Mouse (Mus musculus) forebrain, postnatal 0 days (tissue): ENCODE measurements around the gene Ocrl. TPM values are rescaled to one million over a fixed set of nuclear protein-coding genes. Genes with fewer than 3 reads are reported as not detected.

ENCODE experiments used
- ATAC-seq: fragments of 200-750 bp; cut with Nextera tagmentation; 2 replicates; pipeline ENCODE4 v1.8.0; 2017; ENCODE audit warnings: mild to moderate bottlenecking, moderate library complexity
- DNase-seq: peaks from one replicate; pipeline ENCODE4 v3.0.0-alpha.2; 2015
- H3K27ac ChIP-seq: fragments of 300-500 bp; sonication (generic); 2 replicates; pipeline ENCODE4 v1.5.1; 2014; ENCODE audit warnings: low read depth, mild to moderate bottlenecking, antibody characterized with exemption, low read length, moderate library complexity, mixed read lengths
- H3K27me3 ChIP-seq: fragments of 300-500 bp; sonication (generic); 2 replicates; pipeline ENCODE4 v1.6.1; 2014; ENCODE audit warnings: mild to moderate bottlenecking, low read length, mixed read lengths; ENCODE audit not compliant: insufficient read depth
- H3K36me3 ChIP-seq: fragments of 300-500 bp; sonication (generic); 2 replicates; pipeline ENCODE4 v1.6.1; 2014; ENCODE audit warnings: mild to moderate bottlenecking, moderate library complexity; ENCODE audit not compliant: insufficient read depth
- H3K4me1 ChIP-seq: fragments of 300-500 bp; sonication (generic); 2 replicates; pipeline ENCODE4 v1.6.1; 2014; ENCODE audit warnings: antibody characterized with exemption; ENCODE audit not compliant: insufficient read depth
- H3K4me2 ChIP-seq: fragments of 300-500 bp; sonication (generic); 2 replicates; pipeline ENCODE4 v1.6.1; 2014; ENCODE audit warnings: low read depth, mild to moderate bottlenecking, moderate library complexity
- H3K4me3 ChIP-seq: fragments of 300-500 bp; sonication (generic); 2 replicates; pipeline ENCODE4 v1.5.1; 2014; ENCODE audit warnings: low read depth, low read length, mixed read lengths
- H3K9ac ChIP-seq: fragments of 300-500 bp; sonication (generic); 2 replicates; pipeline ENCODE4 v1.6.1; 2014; ENCODE audit warnings: mild to moderate bottlenecking
- H3K9me3 ChIP-seq: fragments of 300-500 bp; sonication (generic); 2 replicates; pipeline ENCODE4 v1.6.1; 2016; ENCODE audit warnings: low read length
- CTCF ChIP-seq: sonication (generic); IDR thresholded peaks from 2 replicates; pipeline ENCODE4 v1.5.1; 2016; ENCODE audit warnings: antibody characterized with exemption, control low read depth, low read depth
- WGBS: fragments of 180-500 bp; shearing (Covaris S2); extraction: QIAGEN DNeasy Blood & Tissue Kit; methylation state at CpG from one replicate; pipeline ENCODE4 v1.1.7; 2014; 5-methylcytosine and 5-hydroxymethylcytosine counted together
- polyA plus RNA-seq: library from polyadenylated mRNA; unstranded; fragments of >200 nt; fragmentation: Nextera tagmentation; extraction: Ambion mirVana; gene quantifications from 2 replicates; pipeline ENCODE4 v1.2.1, GENCODE M21; 2015
- total RNA-seq: library from RNA; depleted of rRNA; stranded (reverse); fragments of >200 nt; gene quantifications from 2 replicates; pipeline ENCODE4 v1.2.3, GENCODE M21; 2014; rRNA removed

Ocrl gene
- total RNA-seq, result 24.8 and 36.8 TPM in 2 replicates
- 13.2 and 21.5 TPM in 2 replicates for polyA plus RNA-seq

GRCm38 (mm10) chrX:47912306-47912792, at the start of gene Ocrl:
Gene Ocrl, plus strand, starts transcription at chrX:47912387.
- H3K27ac ChIP-seq, result peak within 1 kb of the TSS; percentile 80
- no peaks in the 10 kb centered on the region for H3K4me1 ChIP-seq
- peak within 1 kb of the TSS; percentile 58 for H3K4me3 ChIP-seq
- H3K4me2 ChIP-seq, result peak within 1 kb of the TSS; percentile 49
- no peaks in the 10 kb centered on the region for H3K9me3 ChIP-seq
- H3K9ac ChIP-seq, result peak within 1 kb of the TSS; percentile 74
- WGBS, result 21% methylated on average over 35 of the region's 35 CpGs
- H3K36me3 ChIP-seq, result no peaks in the 10 kb centered on the region
- ATAC-seq, result peak; percentile 96
- TF ChIP-seq CTCF, result peak; percentile 74
- DNase-seq, result peak; percentile 80
- H3K27me3 ChIP-seq, result no peaks in the 10 kb centered on the region

GRCm38 (mm10) chrX:47880052-47880451, 32.1 kb upstream of the Ocrl start:
- no peak for TF ChIP-seq CTCF
- no peak overlapping the region for H3K4me3 ChIP-seq
- 64% methylated on average over 2 of the region's 2 CpGs for WGBS
- ATAC-seq (no peak), DNase-seq (peak; percentile 4)
- H3K4me2 ChIP-seq, result no peak overlapping the region
- peaks cover 2% of the 10 kb centered on the region; the same call in 1 of the 2 replicates for H3K36me3 ChIP-seq
- no peaks in the 10 kb centered on the region for H3K9me3 ChIP-seq
- H3K9ac ChIP-seq, result no peak overlapping the region
- H3K27me3 ChIP-seq, result no peaks in the 10 kb centered on the region
- no peak overlapping the region for H3K27ac ChIP-seq
- H3K4me1 ChIP-seq, result no peaks in the 10 kb centered on the region

GRCm38 (mm10) chrX:47882813-47883212, 29.4 kb upstream of the Ocrl start:
- DNase-seq, result no peak
- Histone ChIP-seq H3K27ac (no peak overlapping the region), H3K27me3 (no peaks in the 10 kb centered on the region), H3K36me3 (peaks cover 2% of the 10 kb centered on the region; the same call in 1 of the 2 replicates), H3K9me3 (no peaks in the 10 kb centered on the region), H3K4me3 (no peak overlapping the region), H3K4me1 (no peaks in the 10 kb centered on the region), H3K9ac (no peak overlapping the region), H3K4me2 (no peak overlapping the region)
- 78% methylated on average over 6 of the region's 6 CpGs for WGBS
- ATAC-seq, result no peak
- TF ChIP-seq CTCF, result no peak

GRCm38 (mm10) chrX:47887401-47887800, 24.8 kb upstream of the Ocrl start:
- no peaks in the 10 kb centered on the region for H3K36me3 ChIP-seq
- no peak overlapping the region for H3K4me3 ChIP-seq
- H3K27ac ChIP-seq, result no peak overlapping the region
- H3K4me2 ChIP-seq, result no peak overlapping the region
- WGBS, result 63% methylated on average over 2 of the region's 2 CpGs
- H3K27me3 ChIP-seq, result no peaks in the 10 kb centered on the region
- DNase-seq, result no peak
- no peaks in the 10 kb centered on the region for H3K4me1 ChIP-seq
- H3K9me3 ChIP-seq, result no peaks in the 10 kb centered on the region
- ATAC-seq, result no peak
- no peak overlapping the region for H3K9ac ChIP-seq
- no peak for TF ChIP-seq CTCF

- DNase-seq, result peak; percentile 11
- no peak for TF ChIP-seq CTCF
- WGBS, result 32% methylated on average over 11 of the region's 12 CpGs
Observed at GRCm38 (mm10) chrX:47891243-47891906, 20.8 kb upstream of the Ocrl start.

GRCm38 (mm10) chrX:47891907-47892430, 20.2 kb upstream of the Ocrl start:
- Histone ChIP-seq H3K27ac (peak overlapping the region; percentile 85), H3K4me1 (no peaks in the 10 kb centered on the region), H3K9me3 (no peaks in the 10 kb centered on the region), H3K4me3 (peak overlapping the region; percentile 55), H3K36me3 (no peaks in the 10 kb centered on the region), H3K9ac (peak overlapping the region; percentile 81), H3K27me3 (no peaks in the 10 kb centered on the region), H3K4me2 (peak overlapping the region; percentile 56)
- no peak for TF ChIP-seq CTCF
- WGBS, result 37% methylated on average over 34 of the region's 36 CpGs
- peak; percentile 83 for ATAC-seq
- peak; percentile 57 for DNase-seq

More at GRCm38 (mm10) chrX:47891243-47891906, 20.8 kb upstream of the Ocrl start:
- no peaks in the 10 kb centered on the region for H3K27me3 ChIP-seq
- H3K9ac ChIP-seq, result peak overlapping the region; percentile 81
- H3K36me3 ChIP-seq, result no peaks in the 10 kb centered on the region
- no peaks in the 10 kb centered on the region for H3K4me1 ChIP-seq
- peak overlapping the region; percentile 56 for H3K4me2 ChIP-seq
- peak overlapping the region; percentile 55 for H3K4me3 ChIP-seq
- H3K27ac ChIP-seq, result peak overlapping the region; percentile 85
- H3K9me3 ChIP-seq, result no peaks in the 10 kb centered on the region
- peak; percentile 23 for ATAC-seq

- H3K9ac ChIP-seq, result peak within 1 kb of the TSS; percentile 81
- H3K9me3 ChIP-seq, result no peaks in the 10 kb centered on the region
- TF ChIP-seq CTCF, result no peak
- H3K4me1 ChIP-seq, result no peaks in the 10 kb centered on the region
- H3K27ac ChIP-seq, result peak within 1 kb of the TSS; percentile 85
- 29% methylated on average over 17 of the region's 17 CpGs for WGBS
- H3K4me2 ChIP-seq, result peak within 1 kb of the TSS; percentile 56
- peak; percentile 42 for DNase-seq
- H3K4me3 ChIP-seq, result peak within 1 kb of the TSS; percentile 55
- H3K36me3 ChIP-seq, result no peaks in the 10 kb centered on the region
- no peaks in the 10 kb centered on the region for H3K27me3 ChIP-seq
- peak; percentile 82 for ATAC-seq
Observed at GRCm38 (mm10) chrX:47892431-47893024, 19.7 kb upstream of the Ocrl start, which contains the start of gene Smarca1. Gene Smarca1, minus strand, starts transcription at chrX:47892974.
